Mouse (Mus musculus) stomach, postnatal 0 days (tissue): Measurements from ENCODE around the gene Hspbap1. TPM values are rescaled to one million over a fixed set of nuclear protein-coding genes. Genes with fewer than 3 reads are reported as not detected.

Experiments used
- ATAC-seq: fragments of 200-750 bp; cut with Nextera tagmentation; 2 replicates; pipeline ENCODE4 v1.8.0; 2017; ENCODE audit not compliant: low FRiP score, low TSS enrichment
- DNase-seq: peaks from one replicate; pipeline ENCODE4 v3.0.0-alpha.2; 2016; ENCODE audit warnings: low spot score
- H3K27ac ChIP-seq: fragments of 300-500 bp; sonication (generic); replicated peaks from 2 replicates; pipeline ENCODE4 v1.5.1; 2014; ENCODE audit warnings: mild to moderate bottlenecking, control low read depth
- H3K27me3 ChIP-seq: fragments of 300-500 bp; sonication (generic); 2 replicates; pipeline ENCODE4 v1.6.1; 2014; ENCODE audit warnings: low read length; ENCODE audit not compliant: control insufficient read depth, insufficient read depth
- H3K36me3 ChIP-seq: fragments of 300-500 bp; sonication (generic); 2 replicates; pipeline ENCODE4 v1.6.1; 2014; ENCODE audit warnings: low read length, mixed read lengths; ENCODE audit not compliant: control insufficient read depth, insufficient read depth
- H3K4me1 ChIP-seq: fragments of 300-500 bp; sonication (generic); replicated peaks from 2 replicates; pipeline ENCODE4 v1.6.1; 2014; ENCODE audit warnings: antibody characterized with exemption; ENCODE audit not compliant: control insufficient read depth, insufficient read depth
- H3K4me2 ChIP-seq: fragments of 300-500 bp; sonication (generic); replicated peaks from 2 replicates; pipeline ENCODE4 v1.6.1; 2014; ENCODE audit warnings: low read depth, mild to moderate bottlenecking, control low read depth, moderate library complexity
- H3K4me3 ChIP-seq: fragments of 300-500 bp; sonication (generic); 2 replicates; pipeline ENCODE4 v1.5.1; 2014; ENCODE audit warnings: low read depth, low read length, control low read depth
- H3K9ac ChIP-seq: fragments of 300-500 bp; sonication (generic); 2 replicates; pipeline ENCODE4 v1.6.1; 2014; ENCODE audit warnings: mild to moderate bottlenecking, low read length, control low read depth, mixed read lengths
- H3K9me3 ChIP-seq: fragments of 300-500 bp; sonication (generic); 2 replicates; pipeline ENCODE4 v1.6.1; 2016; ENCODE audit warnings: low read length; ENCODE audit not compliant: control insufficient read depth
- CTCF ChIP-seq: IDR thresholded peaks from 2 replicates; pipeline ENCODE4 v1.5.1; 2016; ENCODE audit warnings: antibody characterized with exemption, low read depth, mild to moderate bottlenecking, moderate library complexity
- EP300 ChIP-seq: optimal IDR thresholded peaks from 2 replicates; pipeline ENCODE3; 2016; ENCODE audit warnings: antibody characterized with exemption
- WGBS: fragments of 180-500 bp; shearing (Covaris S2); extraction: QIAGEN DNeasy Blood & Tissue Kit; methylation state at CpG from one replicate; pipeline ENCODE4 v1.1.7; 2014; 5-methylcytosine and 5-hydroxymethylcytosine counted together
- polyA plus RNA-seq: library from polyadenylated mRNA; unstranded; fragments of >200 nt; fragmentation: Nextera tagmentation; extraction: Ambion mirVana; gene quantifications from 2 replicates; pipeline ENCODE4 v1.2.1, GENCODE M21; 2015

The Hspbap1 gene
- polyA plus RNA-seq, result 6.8 and 7.1 TPM in 2 replicates

- under 1% methylated on average over 51 of the region's 51 CpGs for WGBS
- H3K9me3 ChIP-seq, result no peaks in the 10 kb centered on the region
- H3K4me1 ChIP-seq, result no peaks in the 10 kb centered on the region; the same call in 1 of the 2 replicates
- H3K4me2 ChIP-seq, result peak within 1 kb of the TSS; percentile 79
- H3K4me3 ChIP-seq, result peak within 1 kb of the TSS; percentile 84
- peak within 1 kb of the TSS; percentile 92 for H3K27ac ChIP-seq
- DNase-seq, result peak; percentile 94
- H3K36me3 ChIP-seq, result no peaks in the 10 kb centered on the region
- TF ChIP-seq EP300 (no peak), CTCF (no peak)
- H3K27me3 ChIP-seq, result no peaks in the 10 kb centered on the region
- peak within 1 kb of the TSS; percentile 96 for H3K9ac ChIP-seq
- ATAC-seq, result peak; percentile 85
Measured at GRCm38 (mm10) chr16:35769878-35770657, at the start of gene Hspbap1. Hspbap1 (plus strand) TSS chr16:35770375.

GRCm38 (mm10) chr16:35724561-35724960 lies 45.6 kb upstream of the Hspbap1 start:
- DNase-seq (no peak), ATAC-seq (no peak)
- no peaks in the 10 kb centered on the region for H3K9me3 ChIP-seq
- 89% methylated on average over 6 of the region's 6 CpGs for WGBS
- no peaks in the 10 kb centered on the region for H3K4me1 ChIP-seq
- no peak overlapping the region for H3K4me3 ChIP-seq
- H3K4me2 ChIP-seq, result no peak overlapping the region
- no peaks in the 10 kb centered on the region; the same call in 1 of the 2 replicates for H3K36me3 ChIP-seq
- H3K9ac ChIP-seq, result no peak overlapping the region
- H3K27ac ChIP-seq, result no peak overlapping the region
- H3K27me3 ChIP-seq, result no peaks in the 10 kb centered on the region
- TF ChIP-seq CTCF (no peak), EP300 (no peak)

- H3K4me2 ChIP-seq, result no peak overlapping the region
- no peak overlapping the region for H3K4me3 ChIP-seq
- no peaks in the 10 kb centered on the region; the same call in 1 of the 2 replicates for H3K36me3 ChIP-seq
- H3K27ac ChIP-seq, result no peak overlapping the region
- TF ChIP-seq EP300 (no peak), CTCF (no peak)
- no peaks in the 10 kb centered on the region for H3K9me3 ChIP-seq
- DNase-seq (no peak), ATAC-seq (no peak)
- no peaks in the 10 kb centered on the region for H3K27me3 ChIP-seq
- H3K9ac ChIP-seq, result no peak overlapping the region
- H3K4me1 ChIP-seq, result no peaks in the 10 kb centered on the region
- WGBS, result 82% methylated on average over 2 of the region's 2 CpGs
Measured at GRCm38 (mm10) chr16:35726601-35727000, 43.6 kb upstream of the Hspbap1 start.

- Histone ChIP-seq H3K9me3 (no peaks in the 10 kb centered on the region), H3K27me3 (no peaks in the 10 kb centered on the region), H3K27ac (no peak overlapping the region), H3K4me3 (no peak overlapping the region), H3K36me3 (no peaks in the 10 kb centered on the region; the same call in 1 of the 2 replicates), H3K4me1 (no peaks in the 10 kb centered on the region), H3K4me2 (no peak overlapping the region), H3K9ac (no peak overlapping the region)
- no peak for DNase-seq
- TF ChIP-seq EP300 (no peak), CTCF (no peak)
- 41% methylated on average over 8 of the region's 8 CpGs for WGBS
- no peak for ATAC-seq
Measured at GRCm38 (mm10) chr16:35729151-35729738, 40.9 kb upstream of the Hspbap1 start.

- Histone ChIP-seq H3K4me1 (no peaks in the 10 kb centered on the region), H3K27ac (no peak overlapping the region), H3K4me2 (no peak overlapping the region), H3K36me3 (no peaks in the 10 kb centered on the region; the same call in 1 of the 2 replicates), H3K9ac (no peak overlapping the region), H3K9me3 (no peaks in the 10 kb centered on the region), H3K27me3 (no peaks in the 10 kb centered on the region), H3K4me3 (no peak overlapping the region)
- DNase-seq (no peak), ATAC-seq (no peak)
- TF ChIP-seq EP300, result no peak
- no peak for TF ChIP-seq CTCF
- 78% methylated on average over 7 of the region's 7 CpGs for WGBS
Measured at GRCm38 (mm10) chr16:35732096-35732495, 38.1 kb upstream of the Hspbap1 start.

GRCm38 (mm10) chr16:35734038-35734437 lies 36.1 kb upstream of the Hspbap1 start:
- H3K4me2 ChIP-seq, result no peak overlapping the region
- H3K9me3 ChIP-seq, result no peaks in the 10 kb centered on the region
- H3K36me3 ChIP-seq, result no peaks in the 10 kb centered on the region; the same call in 1 of the 2 replicates
- TF ChIP-seq EP300 (no peak), CTCF (peak; percentile 91)
- no peaks in the 10 kb centered on the region for H3K27me3 ChIP-seq
- no peaks in the 10 kb centered on the region for H3K4me1 ChIP-seq
- WGBS, result 20% methylated on average over 6 of the region's 6 CpGs
- H3K27ac ChIP-seq, result no peak overlapping the region
- peak; percentile 73; the same call in 1 of the 2 replicates for ATAC-seq
- peak; percentile 73 for DNase-seq
- H3K4me3 ChIP-seq, result no peak overlapping the region
- H3K9ac ChIP-seq, result no peak overlapping the region
